Mouse (Mus musculus): Measurements from ENCODE around the gene Vamp2. TPM values are rescaled to one million over a fixed set of nuclear protein-coding genes. Genes with fewer than 3 reads are reported as not detected.

The Vamp2 gene
- polyA plus RNA-seq, 1 experiment, result 84.4 TPM

- Histone ChIP-seq H3K4me3 (ENCODE audit: low read depth, low read length) (no peak overlapping the region), H3K27ac (ENCODE audit: insufficient read depth, low read depth, low read length) (no peak overlapping the region), H3K36me3 (ENCODE audit: control insufficient read depth, insufficient read depth, low read length) (peaks cover 6% of the 10 kb centered on the region; the same call in 1 of the 2 replicates), H3K4me1 (ENCODE audit: control insufficient read depth, insufficient read depth, insufficient read length, low read length) (no peaks in the 10 kb centered on the region), H3K27me3 (ENCODE audit: control insufficient read depth, insufficient read depth, low read length) (no peaks in the 10 kb centered on the region)
- TF ChIP-seq CTCF (IDR thresholded peaks at IDR 0.05; ENCODE audit: extremely low read depth, insufficient read length, insufficient replicate concordance, low read depth, low read length), result no peak
- no peak for TF ChIP-seq POLR2A (IDR thresholded peaks at IDR 0.05; ENCODE audit: low read depth, low read length)
- WGBS, result 86% methylated on average over 4 of the region's 4 CpGs
These were observed 36.5 kb upstream of the Vamp2 start for GRCm38 (mm10) chr11:69051771-69052170.

- H3K4me1 ChIP-seq (ENCODE audit: control insufficient read depth, insufficient read depth, insufficient read length, low read length), result no peaks in the 10 kb centered on the region
- WGBS, result 90% methylated on average over 2 of the region's 2 CpGs
- no peak for TF ChIP-seq CTCF (IDR thresholded peaks at IDR 0.05; ENCODE audit: extremely low read depth, insufficient read length, insufficient replicate concordance, low read depth, low read length)
- no peak for TF ChIP-seq POLR2A (IDR thresholded peaks at IDR 0.05; ENCODE audit: low read depth, low read length)
- no peak overlapping the region for H3K27ac ChIP-seq (ENCODE audit: insufficient read depth, low read depth, low read length)
- H3K27me3 ChIP-seq (ENCODE audit: control insufficient read depth, insufficient read depth, low read length), result no peaks in the 10 kb centered on the region
- H3K4me3 ChIP-seq (ENCODE audit: low read depth, low read length), result no peak overlapping the region
- peaks cover 5% of the 10 kb centered on the region; the same call in 1 of the 2 replicates for H3K36me3 ChIP-seq (ENCODE audit: control insufficient read depth, insufficient read depth, low read length)
These were observed 35.4 kb upstream of the Vamp2 start for GRCm38 (mm10) chr11:69052824-69053421.

DNA sequence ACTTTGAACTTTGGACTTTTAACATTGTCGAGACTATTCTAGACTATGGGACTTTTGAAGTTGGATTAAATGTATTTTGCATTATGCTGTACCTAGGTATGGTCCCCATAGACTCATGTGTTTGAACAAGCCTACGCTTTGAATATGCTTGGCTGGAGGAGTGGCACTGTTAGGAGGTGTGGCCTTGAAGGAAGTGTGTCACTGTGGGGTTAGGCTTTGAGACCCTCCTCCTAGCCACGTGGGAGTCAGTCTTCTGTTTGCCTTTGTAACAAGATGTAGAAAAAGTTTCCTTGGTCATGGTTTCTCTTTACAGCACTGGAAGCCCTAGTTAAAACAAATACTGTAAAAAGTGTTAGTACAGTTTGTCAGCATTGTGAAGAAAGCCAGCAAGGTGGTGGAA lies 34.4 kb upstream of the Vamp2 start:
- WGBS, result 51% methylated on average over 3 of the region's 3 CpGs
- TF ChIP-seq POLR2A (IDR thresholded peaks at IDR 0.05; ENCODE audit: low read depth, low read length) (no peak), CTCF (IDR thresholded peaks at IDR 0.05; ENCODE audit: extremely low read depth, insufficient read length, insufficient replicate concordance, low read depth, low read length) (no peak)

GRCm38 (mm10) chr11:69058265-69058664 lies 30.0 kb upstream of the Vamp2 start:
- WGBS, result 43% methylated on average over 2 of the region's 2 CpGs
- Histone ChIP-seq H3K27me3 (ENCODE audit: control insufficient read depth, insufficient read depth, low read length) (no peaks in the 10 kb centered on the region), H3K4me3 (ENCODE audit: low read depth, low read length) (peak overlapping the region; percentile 85), H3K27ac (ENCODE audit: insufficient read depth, low read depth, low read length) (peak overlapping the region; percentile 84), H3K4me1 (ENCODE audit: control insufficient read depth, insufficient read depth, insufficient read length, low read length) (peaks cover 6% of the 10 kb centered on the region), H3K36me3 (ENCODE audit: control insufficient read depth, insufficient read depth, low read length) (no peaks in the 10 kb centered on the region)
- TF ChIP-seq CTCF (IDR thresholded peaks at IDR 0.05; ENCODE audit: extremely low read depth, insufficient read length, insufficient replicate concordance, low read depth, low read length), result no peak
- TF ChIP-seq POLR2A (IDR thresholded peaks at IDR 0.05; ENCODE audit: low read depth, low read length), result no peak

More for the DNA sequence above, 34.4 kb upstream of the Vamp2 start:
- Histone ChIP-seq H3K27me3 (ENCODE audit: control insufficient read depth, insufficient read depth, low read length) (no peaks in the 10 kb centered on the region), H3K4me3 (ENCODE audit: low read depth, low read length) (no peak overlapping the region), H3K36me3 (ENCODE audit: control insufficient read depth, insufficient read depth, low read length) (0 out of 2 replicates have a peak, but pooled peaks cover 2% of the 10 kb centered on the region), H3K4me1 (ENCODE audit: control insufficient read depth, insufficient read depth, insufficient read length, low read length) (no peaks in the 10 kb centered on the region), H3K27ac (ENCODE audit: insufficient read depth, low read depth, low read length) (no peak overlapping the region)

- peaks cover 6% of the 10 kb centered on the region for H3K4me1 ChIP-seq (ENCODE audit: control insufficient read depth, insufficient read depth, insufficient read length, low read length)
- peak overlapping the region; percentile 84 for H3K27ac ChIP-seq (ENCODE audit: insufficient read depth, low read depth, low read length)
- no peaks in the 10 kb centered on the region for H3K27me3 ChIP-seq (ENCODE audit: control insufficient read depth, insufficient read depth, low read length)
- peak overlapping the region; percentile 85 for H3K4me3 ChIP-seq (ENCODE audit: low read depth, low read length)
- under 1% methylated on average over 19 of the region's 19 CpGs for WGBS
- no peaks in the 10 kb centered on the region for H3K36me3 ChIP-seq (ENCODE audit: control insufficient read depth, insufficient read depth, low read length)
- no peak for TF ChIP-seq POLR2A (IDR thresholded peaks at IDR 0.05; ENCODE audit: low read depth, low read length)
- no peak for TF ChIP-seq CTCF (IDR thresholded peaks at IDR 0.05; ENCODE audit: extremely low read depth, insufficient read length, insufficient replicate concordance, low read depth, low read length)
These were observed 29.4 kb upstream of the Vamp2 start for GRCm38 (mm10) chr11:69058729-69059356.

DNA sequence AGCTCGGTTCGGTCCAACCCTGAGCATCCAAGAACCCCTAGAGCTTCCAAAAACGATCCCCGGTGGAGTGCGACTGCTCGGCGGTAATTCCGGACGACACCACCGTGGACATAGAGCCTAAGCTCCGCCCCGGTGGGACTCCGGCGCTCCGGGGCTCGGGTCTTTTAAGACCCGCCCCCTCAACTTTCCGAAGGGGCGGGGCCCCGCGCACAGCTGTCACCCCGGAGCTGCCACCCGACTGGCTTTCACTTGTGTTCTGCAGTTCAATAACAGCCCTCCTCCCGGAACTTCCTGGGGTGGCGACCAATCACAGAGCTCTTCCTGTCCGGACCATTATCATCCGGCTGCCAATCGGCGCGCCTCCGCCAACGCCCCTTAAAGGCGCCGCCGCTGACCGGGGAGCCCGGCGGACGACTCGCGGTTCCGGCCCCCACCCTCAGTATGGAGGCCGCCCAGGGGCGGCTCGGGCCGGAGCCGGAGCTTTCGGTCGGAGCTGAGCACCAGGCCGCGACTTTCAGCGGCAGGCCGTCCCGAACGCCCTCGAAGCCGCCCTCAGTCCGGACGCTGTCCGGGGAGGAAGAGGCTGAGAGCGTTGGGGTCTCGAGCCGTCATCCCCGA lies 28.8 kb upstream of the Vamp2 start, which contains the start of gene Borcs6:
TSS of gene Borcs6 (plus strand) at position 361 of the 618 bp plus-strand sequence.
- H3K27me3 ChIP-seq (ENCODE audit: control insufficient read depth, insufficient read depth, low read length), result no peaks in the 10 kb centered on the region
- H3K4me3 ChIP-seq (ENCODE audit: low read depth, low read length), result peak within 1 kb of the TSS; percentile 85
- WGBS, result under 1% methylated on average over 64 of the region's 64 CpGs
- peaks cover 6% of the 10 kb centered on the region for H3K4me1 ChIP-seq (ENCODE audit: control insufficient read depth, insufficient read depth, insufficient read length, low read length)
- no peaks in the 10 kb centered on the region for H3K36me3 ChIP-seq (ENCODE audit: control insufficient read depth, insufficient read depth, low read length)
- H3K27ac ChIP-seq (ENCODE audit: insufficient read depth, low read depth, low read length), result peak within 1 kb of the TSS; percentile 84
- 0 out of 2 replicates have a peak, but pooled peaks have one; percentile 9 for TF ChIP-seq CTCF (IDR thresholded peaks at IDR 0.05; ENCODE audit: extremely low read depth, insufficient read length, insufficient replicate concordance, low read depth, low read length)
- TF ChIP-seq POLR2A (IDR thresholded peaks at IDR 0.05; ENCODE audit: low read depth, low read length), result peak; percentile 45

GRCm38 (mm10) chr11:69059975-69060411 lies 28.3 kb upstream of the Vamp2 start:
- H3K4me3 ChIP-seq (ENCODE audit: low read depth, low read length), result peak overlapping the region; percentile 85
- TF ChIP-seq POLR2A (IDR thresholded peaks at IDR 0.05; ENCODE audit: low read depth, low read length) (no peak), CTCF (IDR thresholded peaks at IDR 0.05; ENCODE audit: extremely low read depth, insufficient read length, insufficient replicate concordance, low read depth, low read length) (no peak)
- no peaks in the 10 kb centered on the region for H3K27me3 ChIP-seq (ENCODE audit: control insufficient read depth, insufficient read depth, low read length)
- peak overlapping the region; percentile 71 for H3K27ac ChIP-seq (ENCODE audit: insufficient read depth, low read depth, low read length)
- no peaks in the 10 kb centered on the region for H3K36me3 ChIP-seq (ENCODE audit: control insufficient read depth, insufficient read depth, low read length)
- under 1% methylated on average over 49 of the region's 49 CpGs for WGBS
- peaks cover 6% of the 10 kb centered on the region for H3K4me1 ChIP-seq (ENCODE audit: control insufficient read depth, insufficient read depth, insufficient read length, low read length)

Measured in small intestine, adult 2 months (tissue).